12 mouse cellular contexts compared by ENCODE assay signal in the genomic region with DNA sequence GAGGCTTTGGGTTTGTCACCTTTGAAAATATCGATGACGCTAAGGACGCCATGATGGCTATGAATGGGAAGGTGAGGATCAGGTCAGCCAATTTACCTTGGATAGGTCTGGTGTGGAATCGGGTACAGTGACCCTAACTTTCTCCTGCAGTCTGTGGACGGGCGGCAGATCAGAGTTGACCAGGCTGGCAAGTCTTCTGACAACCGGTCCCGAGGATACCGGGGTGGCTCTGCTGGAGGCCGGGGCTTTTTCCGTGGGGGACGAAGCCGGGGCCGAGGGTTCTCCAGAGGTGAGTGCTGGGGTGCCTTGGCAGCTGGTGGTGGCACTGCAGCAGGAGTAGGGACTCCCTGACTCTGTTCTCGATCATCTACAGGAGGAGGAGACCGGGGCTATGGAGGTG. TPM values are rescaled to one million over a fixed set of nuclear protein-coding genes. Genes with fewer than 3 reads are reported as not detected.
DNase-seq lines count a peak whose midpoint lies in the region; ATAC-seq and TF ChIP-seq lines count a peak whose summit lies in the region.
"Had no signal": no experiment of that assay in that cellular context is flagged by ENCODE, and none has a peak within 500 bp of the region (broad histone marks: within the 10 kb centered on the region; RNA-seq: fewer than 3 reads in every experiment).

No protein-coding gene starts in this region.

- 0 out of 2 replicates have a peak overlapping the region, but pooled peaks have one; percentile 9 for H3K4me2 ChIP-seq in kidney, embryonic 15.5 days
- H3K4me2 ChIP-seq in hindbrain, embryonic 14.5 days (replicated peaks) = peak overlapping the region; percentile 4; the same call in 1 of the 2 replicates
- H3K4me2 ChIP-seq in liver, postnatal 0 days (ENCODE audit: low read depth, low read length) = no peak overlapping the region

- no peaks in the 10 kb centered on the region for H3K27me3 ChIP-seq in kidney, embryonic 15.5 days
- H3K27me3 ChIP-seq in kidney, adult 2 months (replicated peaks; ENCODE audit: control insufficient read depth, insufficient read depth, low read length) = no peaks in the 10 kb centered on the region
- no peaks in the 10 kb centered on the region; the same call in 1 of the 2 replicates for H3K27me3 ChIP-seq in G1E (ENCODE audit: insufficient read depth, low read length)
- H3K27me3 ChIP-seq in hindbrain, embryonic 14.5 days (ENCODE audit: control insufficient read depth, insufficient read depth, low read length) = no peaks in the 10 kb centered on the region
- H3K27me3 ChIP-seq in liver, postnatal 0 days (ENCODE audit: insufficient read depth, low read length) = no peaks in the 10 kb centered on the region
- H3K27me3 ChIP-seq: CH12.LX; embryonic facial prominence, embryonic 13.5 days had no signal

- H3K4me1 ChIP-seq in kidney, embryonic 15.5 days = peaks cover 68% of the 10 kb centered on the region
- H3K4me1 ChIP-seq in kidney, adult 2 months (ENCODE audit: control insufficient read depth, insufficient read depth, low read length) = no peaks in the 10 kb centered on the region; the same call in 1 of the 2 replicates
- H3K4me1 ChIP-seq in G1E (ENCODE audit: insufficient read depth, low read depth, low read length) = peaks cover 74% of the 10 kb centered on the region
- H3K4me1 ChIP-seq in hindbrain, embryonic 14.5 days (replicated peaks; ENCODE audit: control insufficient read depth, insufficient read depth, low read length) = peaks cover 35% of the 10 kb centered on the region
- H3K4me1 ChIP-seq in liver, postnatal 0 days (ENCODE audit: insufficient read depth) = peaks cover 45% of the 10 kb centered on the region

- ATAC-seq in kidney, embryonic 15.5 days (replicated peaks; ENCODE audit: low FRiP score) = no peak
- ATAC-seq in G1E (ENCODE audit: extremely low read depth, insufficient number of reproducible peaks, low FRiP score, poor library complexity, severe bottlenecking) = no peak
- ATAC-seq in hindbrain, embryonic 14.5 days (ENCODE audit: low FRiP score) = no peak
- no peak for ATAC-seq in liver, postnatal 0 days

- H3K9me3 ChIP-seq in kidney, embryonic 15.5 days (replicated peaks) = no peaks in the 10 kb centered on the region
- H3K9me3 ChIP-seq in G1E (replicated peaks) = peaks cover 24% of the 10 kb centered on the region
- H3K9me3 ChIP-seq in hindbrain, embryonic 14.5 days (ENCODE audit: control insufficient read depth, low read length) = no peaks in the 10 kb centered on the region
- H3K9me3 ChIP-seq in liver, postnatal 0 days (ENCODE audit: low read length) = no peaks in the 10 kb centered on the region
- H3K9me3 ChIP-seq: embryonic facial prominence, embryonic 13.5 days had no signal

- TF ChIP-seq CTCF in kidney, adult 2 months (conservative IDR thresholded peaks at IDR 0.05; ENCODE audit: insufficient read depth, insufficient read length, low read depth, low read length) = no peak
- no peak for TF ChIP-seq CTCF in G1E (IDR thresholded peaks at IDR 0.05; ENCODE audit: low read depth, low read length)
- TF ChIP-seq CTCF in liver, postnatal 0 days (IDR thresholded peaks at IDR 0.05; ENCODE audit: low read depth) = no peak

- 0 out of 2 replicates have a peak overlapping the region, but pooled peaks have one; percentile 8 for H3K4me3 ChIP-seq in kidney, embryonic 15.5 days (replicated peaks)
- H3K4me3 ChIP-seq in kidney, adult 2 months (ENCODE audit: insufficient read depth, low read depth, low read length) = no peak overlapping the region
- H3K4me3 ChIP-seq in G1E (ENCODE audit: low read depth, low read length) = peak overlapping the region; percentile 4; the same call in 1 of the 2 replicates
- H3K4me3 ChIP-seq in hindbrain, embryonic 14.5 days (replicated peaks; ENCODE audit: low read length) = no peak overlapping the region
- H3K4me3 ChIP-seq in liver, postnatal 0 days (ENCODE audit: low read depth, low read length) = no peak overlapping the region
- H3K4me3 ChIP-seq: embryonic facial prominence, embryonic 13.5 days had no signal

- TF ChIP-seq EP300 in liver, postnatal 0 days (IDR thresholded peaks at IDR 0.05; ENCODE audit: low read depth) = no peak

- 96% methylated on average over 16 of the region's 16 CpGs for WGBS in kidney, embryonic 15.5 days
- 91% methylated on average over 16 of the region's 16 CpGs for WGBS in kidney, adult 2 months
- WGBS in hindbrain, embryonic 14.5 days = 93% methylated on average over 16 of the region's 16 CpGs
- 89% methylated on average over 16 of the region's 16 CpGs for WGBS in liver, postnatal 0 days (ENCODE audit: insufficient replicate concordance)

- H3K36me3 ChIP-seq in kidney, embryonic 15.5 days = peaks cover 37% of the 10 kb centered on the region
- H3K36me3 ChIP-seq in kidney, adult 2 months (ENCODE audit: control insufficient read depth, insufficient read depth, low read length) = peaks cover 4% of the 10 kb centered on the region; the same call in 1 of the 2 replicates
- H3K36me3 ChIP-seq in G1E (replicated peaks) = peaks cover 57% of the 10 kb centered on the region
- peaks cover 30% of the 10 kb centered on the region for H3K36me3 ChIP-seq in hindbrain, embryonic 14.5 days (replicated peaks; ENCODE audit: control insufficient read depth, insufficient read depth)
- H3K36me3 ChIP-seq in liver, postnatal 0 days (replicated peaks; ENCODE audit: insufficient read depth, low read length) = peaks cover 25% of the 10 kb centered on the region

- 0 out of 2 replicates have a peak overlapping the region, but pooled peaks have one; percentile 7 for H3K9ac ChIP-seq in kidney, embryonic 15.5 days
- no peak overlapping the region for H3K9ac ChIP-seq in hindbrain, embryonic 14.5 days
- no peak overlapping the region for H3K9ac ChIP-seq in liver, postnatal 0 days (replicated peaks)

- H3K27ac ChIP-seq in kidney, embryonic 15.5 days = 0 out of 2 replicates have a peak overlapping the region, but pooled peaks have one; percentile 5
- no peak overlapping the region for H3K27ac ChIP-seq in kidney, adult 2 months (ENCODE audit: insufficient read depth, low read depth, low read length)
- no peak overlapping the region for H3K27ac ChIP-seq in hindbrain, embryonic 14.5 days
- no peak overlapping the region for H3K27ac ChIP-seq in liver, postnatal 0 days (ENCODE audit: low read depth)
- H3K27ac ChIP-seq: embryonic facial prominence, embryonic 13.5 days had no signal

- TF ChIP-seq POLR2A in kidney, adult 2 months (IDR thresholded peaks at IDR 0.05; ENCODE audit: low read depth, low read length) = no peak

- peak; percentile 64 for DNase-seq in cerebellum, adult 9-10 months
- no peak for DNase-seq in cerebellum, postnatal 10 days
- DNase-seq in kidney, adult 2 months = no peak
- DNase-seq in G1E (ENCODE audit: low spot score) = no peak
- no peak for DNase-seq in hindbrain, embryonic 14.5 days (ENCODE audit: low spot score)
- no peak for DNase-seq in ovary, adult 18-20 months (ENCODE audit: low spot score)
- no peak for DNase-seq in liver, postnatal 0 days
- DNase-seq: lung, postnatal 10 days; right cerebral cortex, postnatal 25 days had no signal

RNA-seq across cellular contexts. Expression of a gene that starts 2.7 kb away (rescaled TPM):
- polyA plus RNA-seq in kidney, embryonic 15.5 days (2015; fragmentation: Nextera tagmentation; extraction: Ambion mirVana) = 11.2 and 13.2 TPM in 2 replicates
- polyA plus RNA-seq in kidney, adult 2 months (2012; rRNA removed) = 7.9 and 11.2 TPM in 2 replicates
- 1.6 TPM in 1 of 2 replicates, not detected in the other for total RNA-seq in G1E (2014; fragmentation: Nextera tagmentation)
- total RNA-seq in G1E (2017) = 7.8 and 8.9 TPM in 2 replicates
- 4.8 and 5.0 TPM in 2 replicates for polyA plus RNA-seq in G1E (2012)
- polyA plus RNA-seq in hindbrain, embryonic 14.5 days (2014; fragmentation: Nextera tagmentation; extraction: Ambion mirVana) = 7.0 and 7.7 TPM in 2 replicates
- 6.7 and 6.8 TPM in 2 replicates for polyA plus RNA-seq in liver, postnatal 0 days (2015; fragmentation: Nextera tagmentation; extraction: Ambion mirVana)

RNA-seq across cellular contexts. Expression of a gene that starts 4.3 kb away (rescaled TPM):
- polyA plus RNA-seq in kidney, embryonic 15.5 days (2015; fragmentation: Nextera tagmentation; extraction: Ambion mirVana) = 95.1 and 111 TPM in 2 replicates
- polyA plus RNA-seq in kidney, adult 2 months (2012; rRNA removed) = 86.7 and 87.8 TPM in 2 replicates
- 18.1 and 21.2 TPM in 2 replicates for total RNA-seq in G1E (2014; fragmentation: Nextera tagmentation)
- total RNA-seq in G1E (2017) = 32.6 and 34.8 TPM in 2 replicates
- 41.4 and 45.2 TPM in 2 replicates for polyA plus RNA-seq in G1E (2012)
- polyA plus RNA-seq in hindbrain, embryonic 14.5 days (2014; fragmentation: Nextera tagmentation; extraction: Ambion mirVana) = 203 and 252 TPM in 2 replicates
- polyA plus RNA-seq in liver, postnatal 0 days (2015; fragmentation: Nextera tagmentation; extraction: Ambion mirVana) = 87.0 and 93.3 TPM in 2 replicates

RNA-seq across cellular contexts. Expression of a gene that starts 9.2 kb away (rescaled TPM):
- polyA plus RNA-seq in kidney, embryonic 15.5 days (2015; fragmentation: Nextera tagmentation; extraction: Ambion mirVana) = 15.4 and 17.0 TPM in 2 replicates
- polyA plus RNA-seq in kidney, adult 2 months (2012; rRNA removed) = 1.5 TPM in 2 replicates
- total RNA-seq in G1E (2014; fragmentation: Nextera tagmentation) = not detected in 2 replicates
- not detected in 2 replicates for total RNA-seq in G1E (2017)
- 0.18 and 0.20 TPM in 2 replicates for polyA plus RNA-seq in G1E (2012)
- 25.9 and 26.2 TPM in 2 replicates for polyA plus RNA-seq in hindbrain, embryonic 14.5 days (2014; fragmentation: Nextera tagmentation; extraction: Ambion mirVana)
- 0.15 and 0.18 TPM in 2 replicates for polyA plus RNA-seq in liver, postnatal 0 days (2015; fragmentation: Nextera tagmentation; extraction: Ambion mirVana)

RNA-seq across cellular contexts. Expression of a gene that starts 22.0 kb away (rescaled TPM):
- polyA plus RNA-seq in kidney, embryonic 15.5 days (2015; fragmentation: Nextera tagmentation; extraction: Ambion mirVana) = 18.8 and 19.5 TPM in 2 replicates
- polyA plus RNA-seq in kidney, adult 2 months (2012; rRNA removed) = 65.6 and 67.0 TPM in 2 replicates
- total RNA-seq in G1E (2014; fragmentation: Nextera tagmentation) (89.8 and 92.3 TPM in 2 replicates), G1E (2017) (19.2 and 24.3 TPM in 2 replicates)
- polyA plus RNA-seq in G1E (2012) = 295 and 302 TPM in 2 replicates
- 44.1 and 54.4 TPM in 2 replicates for polyA plus RNA-seq in hindbrain, embryonic 14.5 days (2014; fragmentation: Nextera tagmentation; extraction: Ambion mirVana)
- polyA plus RNA-seq in liver, postnatal 0 days (2015; fragmentation: Nextera tagmentation; extraction: Ambion mirVana) = 3.0 and 4.3 TPM in 2 replicates

RNA-seq across cellular contexts. Expression of a gene that starts 29.4 kb away (rescaled TPM):
- 5.7 and 6.1 TPM in 2 replicates for polyA plus RNA-seq in kidney, embryonic 15.5 days (2015; fragmentation: Nextera tagmentation; extraction: Ambion mirVana)
- 8.1 and 8.7 TPM in 2 replicates for polyA plus RNA-seq in kidney, adult 2 months (2012; rRNA removed)
- 67.2 and 74.4 TPM in 2 replicates for total RNA-seq in G1E (2014; fragmentation: Nextera tagmentation)
- total RNA-seq in G1E (2017) = 3.7 and 5.5 TPM in 2 replicates
- polyA plus RNA-seq in G1E (2012) = 66.6 and 73.9 TPM in 2 replicates
- 93.4 and 96.4 TPM in 2 replicates for polyA plus RNA-seq in hindbrain, embryonic 14.5 days (2014; fragmentation: Nextera tagmentation; extraction: Ambion mirVana)
- 0.11 and 0.18 TPM in 2 replicates for polyA plus RNA-seq in liver, postnatal 0 days (2015; fragmentation: Nextera tagmentation; extraction: Ambion mirVana)

Comparison
In these comparisons a context has a peak if more than half of its experiments do, and no peak if none do; other contexts are left out.
1. H3K4me3 ChIP-seq: peak in kidney, embryonic 15.5 days (single experiment) and G1E (single experiment); none in kidney, adult 2 months (single experiment), hindbrain, embryonic 14.5 days (single experiment) and liver, postnatal 0 days (single experiment).